Mouse (Mus musculus) heart, adult 2 months (tissue): ENCODE results near the gene Ankrd34b. TPM values are rescaled to one million over a fixed set of nuclear protein-coding genes. Genes with fewer than 3 reads are reported as not detected.

Source experiments
- DNase-seq, 2 experiments: peaks; one replicate each; pipeline ENCODE4 v3.0.0; 2021
- H3K27ac ChIP-seq: fragments of 200-600 bp; 2 replicates; pipeline ENCODE4 v1.8.1; 2022
- H3K27me3 ChIP-seq: fragments of 200-500 bp; 2 replicates; pipeline ENCODE4 v1.6.1; 2012; ENCODE audit warnings: mild to moderate bottlenecking, low read length, inconsistent platforms, mixed read lengths; ENCODE audit not compliant: control insufficient read depth, insufficient read depth
- H3K36me3 ChIP-seq: fragments of 200-500 bp; 2 replicates; pipeline ENCODE4 v1.6.1; 2012; ENCODE audit warnings: low read length, inconsistent platforms; ENCODE audit not compliant: control insufficient read depth, insufficient read depth
- H3K4me1 ChIP-seq: fragments of 200-500 bp; 2 replicates; pipeline ENCODE4 v1.6.1; 2011; ENCODE audit warnings: low read length; ENCODE audit not compliant: control insufficient read depth, insufficient read depth
- H3K4me3 ChIP-seq: fragments of 200-600 bp; 2 replicates; pipeline ENCODE4 v1.8.1; 2022
- H3K79me2 ChIP-seq: fragments of 200-500 bp; replicated peaks from 2 replicates; pipeline ENCODE4 v1.6.1; 2012; ENCODE audit warnings: mild to moderate bottlenecking, inconsistent platforms, low read length, moderate library complexity, mixed read lengths; ENCODE audit not compliant: control insufficient read depth, insufficient read depth
- H3K9ac ChIP-seq: fragments of 200-500 bp; 2 replicates; pipeline ENCODE4 v1.6.1; 2012; ENCODE audit warnings: low read depth, mild to moderate bottlenecking, control low read depth, inconsistent platforms, low read length, mixed read lengths
- CTCF ChIP-seq: fragments of 200-600 bp; IDR thresholded peaks from 2 replicates; pipeline ENCODE4 v1.8.1; 2022; ENCODE audit warnings: antibody characterized with exemption, mild to moderate bottlenecking, moderate library complexity
- EP300 ChIP-seq: fragments of 200-500 bp; IDR thresholded peaks from 2 replicates; pipeline ENCODE4 v1.6.1; 2011; ENCODE audit warnings: low read depth, low read length, control low read depth; ENCODE audit not compliant: insufficient read depth
- POLR2A ChIP-seq: fragments of 200-500 bp; IDR thresholded peaks from 2 replicates; pipeline ENCODE4 v1.6.1; 2011; ENCODE audit warnings: mild to moderate bottlenecking, low read depth, low read length, control low read depth; ENCODE audit not compliant: insufficient read depth
- WGBS: fragments of 180-500 bp; shearing (Covaris S2); methylation state at CpG from one replicate; pipeline ENCODE4 v1.1.7; 2018; 5-methylcytosine and 5-hydroxymethylcytosine counted together
- intact Hi-C: fragments of 180-260 bp; cut with DNase I; formaldehyde crosslinking; loops from one replicate; pipeline ENCODE4 v1.15.1; 2025
- long read RNA-seq: library from polyadenylated mRNA; stranded (forward); transcript quantifications from one replicate; pipeline ENCODE4 v2.0.0, GENCODE M21; 2021
- polyA plus RNA-seq: library from polyadenylated mRNA; depleted of rRNA; stranded (reverse); fragments of >200 nt; gene quantifications from 2 replicates; pipeline ENCODE4 v1.2.3, GENCODE M21; 2012; rRNA removed
- total RNA-seq, 2 experiments: library from RNA; stranded (reverse); gene quantifications; 2 replicates each; pipeline ENCODE4 v1.2.3; 2021

Ankrd34b gene
- total RNA-seq (not detected), polyA plus RNA-seq (not detected in 2 replicates)
- long read RNA-seq: 0 reads

DNA sequence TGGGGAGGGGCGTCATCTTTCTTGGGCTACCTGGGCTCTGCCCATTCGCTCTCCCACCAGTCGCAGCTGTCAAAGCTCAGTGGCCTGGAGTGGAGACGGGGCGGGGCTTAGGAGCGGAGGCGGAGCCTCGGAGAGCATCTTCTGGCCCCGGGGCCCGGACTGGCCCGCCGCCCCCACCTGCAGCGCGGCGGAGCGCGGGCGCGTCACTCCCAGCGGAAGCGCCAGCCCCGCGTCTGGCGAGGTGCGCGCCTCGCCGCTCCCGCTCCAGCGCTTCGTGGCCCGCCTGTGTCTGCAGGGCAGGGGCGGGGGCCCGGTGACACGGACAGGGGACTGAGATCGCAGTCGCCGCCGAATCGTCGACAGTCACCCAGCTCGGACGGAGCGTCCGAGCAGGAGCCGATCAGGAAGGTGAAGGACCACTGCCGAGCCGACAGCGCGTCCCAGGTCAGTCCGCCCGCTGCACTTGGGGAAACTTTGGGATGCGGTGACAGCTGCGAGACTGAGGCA, at the start of gene Ankrd34b:
TSS of gene Ankrd34b (plus strand) at position 139 of the 507 bp plus-strand sequence.
- TF ChIP-seq POLR2A (no peak), EP300 (no peak), CTCF (no peak)
- intact Hi-C loops: no loop called here
- Histone ChIP-seq H3K9ac (no peak within 1 kb of the TSS), H3K27me3 (peaks cover 15% of the 10 kb centered on the region), H3K27ac (no peak within 1 kb of the TSS), H3K4me3 (peak within 1 kb of the TSS; percentile 35; the same call in 1 of the 2 replicates), H3K79me2 (no peaks in the 10 kb centered on the region), H3K4me1 (no peaks in the 10 kb centered on the region), H3K36me3 (no peaks in the 10 kb centered on the region)
- no peak for DNase-seq
- under 1% methylated on average over 53 of the region's 54 CpGs for WGBS

GRCm38 (mm10) chr13:92387367-92387766, 38.3 kb upstream of the Ankrd34b start:
- Histone ChIP-seq H3K36me3 (no peaks in the 10 kb centered on the region), H3K4me1 (no peaks in the 10 kb centered on the region), H3K79me2 (no peaks in the 10 kb centered on the region), H3K27me3 (no peaks in the 10 kb centered on the region), H3K9ac (no peak overlapping the region), H3K27ac (no peak overlapping the region), H3K4me3 (no peak overlapping the region)
- intact Hi-C loops: no loop called here
- TF ChIP-seq EP300 (no peak), POLR2A (no peak), CTCF (no peak)
- 70% methylated on average over 3 of the region's 3 CpGs for WGBS
- no peak for DNase-seq

- no peaks in the 10 kb centered on the region for H3K79me2 ChIP-seq
- no peaks in the 10 kb centered on the region for H3K36me3 ChIP-seq
- no peak overlapping the region for H3K27ac ChIP-seq
- H3K4me1 ChIP-seq: no peaks in the 10 kb centered on the region
- H3K4me3 ChIP-seq: no peak overlapping the region
- no peaks in the 10 kb centered on the region for H3K27me3 ChIP-seq
- TF ChIP-seq EP300: no peak
- TF ChIP-seq CTCF: no peak
- no peak for TF ChIP-seq POLR2A
- H3K9ac ChIP-seq: no peak overlapping the region
- WGBS: 77% methylated on average over 12 of the region's 12 CpGs
- intact Hi-C loops: no loop called here
- DNase-seq: no peak
Measured at GRCm38 (mm10) chr13:92393047-92393661, 32.5 kb upstream of the Ankrd34b start.

DNA sequence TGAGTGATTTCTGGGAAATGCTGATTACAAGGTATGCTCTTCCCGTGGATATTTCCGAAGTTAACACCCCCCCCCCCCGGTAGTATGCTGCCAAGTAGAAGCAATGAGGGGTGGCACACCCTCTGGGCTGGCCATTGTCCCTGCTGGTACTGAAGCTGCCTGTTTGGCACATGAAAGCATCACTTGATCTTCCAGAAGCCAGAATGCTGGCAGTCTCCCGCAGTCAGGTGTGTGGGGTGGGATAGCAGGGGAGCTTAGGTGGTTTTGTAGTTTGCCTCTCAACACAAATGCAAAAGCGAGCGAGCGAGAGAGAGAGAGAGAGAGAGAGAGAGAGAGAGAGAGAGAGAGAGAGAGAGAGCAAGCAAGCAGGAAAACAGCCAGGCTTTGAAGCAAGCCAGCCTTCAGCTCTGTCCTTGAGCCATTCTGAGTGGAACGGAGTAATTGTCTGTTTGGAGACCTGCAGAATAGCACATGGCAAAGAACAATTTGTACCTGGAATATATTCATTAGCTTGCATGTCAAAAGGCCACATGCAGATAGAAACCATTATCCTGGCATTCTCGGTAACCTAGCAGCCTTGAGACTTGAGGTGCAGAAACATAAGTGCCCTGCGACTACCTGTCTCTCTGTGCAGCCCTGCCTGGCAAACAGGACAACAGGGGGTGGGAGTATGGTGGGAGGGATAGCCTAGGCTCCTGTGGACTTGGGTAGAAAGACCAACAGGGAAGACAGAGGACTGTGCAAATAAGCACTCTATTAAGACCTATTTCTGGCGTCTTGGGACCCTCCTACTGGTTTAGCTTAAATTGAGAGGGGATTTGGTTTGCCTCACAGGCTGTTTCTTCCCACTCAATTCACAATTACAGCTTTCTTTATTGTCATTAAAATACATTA, 27.0 kb upstream of the Ankrd34b start:
- TF ChIP-seq EP300 (no peak), POLR2A (no peak), CTCF (no peak)

GRCm38 (mm10) chr13:92402063-92402462, 23.6 kb upstream of the Ankrd34b start:
- Histone ChIP-seq H3K79me2 (no peaks in the 10 kb centered on the region), H3K27me3 (no peaks in the 10 kb centered on the region), H3K4me1 (no peaks in the 10 kb centered on the region), H3K4me3 (no peak overlapping the region), H3K27ac (no peak overlapping the region), H3K36me3 (no peaks in the 10 kb centered on the region), H3K9ac (no peak overlapping the region)
- 41% methylated on average over 2 of the region's 2 CpGs for WGBS
- TF ChIP-seq EP300 (no peak), POLR2A (no peak), CTCF (no peak)
- intact Hi-C loops: no loop called here
- no peak for DNase-seq

More for the DNA sequence above, 27.0 kb upstream of the Ankrd34b start:
- Histone ChIP-seq H3K36me3 (no peaks in the 10 kb centered on the region), H3K4me1 (no peaks in the 10 kb centered on the region), H3K27me3 (no peaks in the 10 kb centered on the region), H3K4me3 (no peak overlapping the region), H3K27ac (no peak overlapping the region), H3K9ac (no peak overlapping the region), H3K79me2 (no peaks in the 10 kb centered on the region)
- intact Hi-C loops: no loop called here
- WGBS: 65% methylated on average over 11 of the region's 11 CpGs
- no peak for DNase-seq

DNA sequence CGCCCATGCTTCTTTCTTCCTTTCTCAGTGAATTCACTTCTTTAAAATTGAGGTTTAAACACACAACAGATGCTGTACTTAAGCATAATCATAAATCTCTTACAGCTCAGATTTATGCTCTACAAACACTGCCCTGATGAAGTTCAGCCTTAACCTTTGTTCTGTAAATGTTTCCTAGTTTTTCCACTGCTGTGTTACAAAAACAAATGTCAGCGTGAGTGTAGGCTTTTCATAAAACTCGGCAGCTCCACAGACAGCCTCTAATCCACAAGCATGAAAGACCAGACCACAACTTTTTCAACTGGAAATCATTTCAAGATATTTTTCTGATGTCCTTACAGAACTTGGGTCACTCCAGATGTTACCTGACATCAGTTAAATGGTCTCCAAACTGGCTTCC, 22.2 kb upstream of the Ankrd34b start:
- TF ChIP-seq EP300 (no peak), CTCF (no peak), POLR2A (no peak)
- 70% methylated on average over 3 of the region's 3 CpGs for WGBS
- Histone ChIP-seq H3K4me1 (no peaks in the 10 kb centered on the region), H3K9ac (no peak overlapping the region), H3K27ac (no peak overlapping the region), H3K27me3 (no peaks in the 10 kb centered on the region), H3K4me3 (no peak overlapping the region), H3K79me2 (no peaks in the 10 kb centered on the region), H3K36me3 (no peaks in the 10 kb centered on the region)
- no peak for DNase-seq
- intact Hi-C loops: no loop called here
